Mouse (Mus musculus) adrenal gland, postnatal 36 days (tissue): ENCODE measurements at regions not wholly inside any gene's neighbourhood (a gene's known extent, or its start where the extent isn't known, plus 50 kb on each side); places are given as distances from the start of the nearest gene placed in this dataset.

ENCODE experiments used
- DNase-seq, 2 experiments: peaks; one replicate each; pipeline ENCODE4 v3.0.0; 2021; ENCODE audit warnings: mixed read lengths in 1 of 2

- no peak for DNase-seq
These were observed 163.6 kb downstream of the Bmp7 start for GRCm38 (mm10) chr2:172776485-172776884.

GRCm38 (mm10) chr2:172777774-172778173 lies 162.3 kb downstream of the Bmp7 start:
- no peak for DNase-seq

- no peak for DNase-seq
These were observed 161.0 kb downstream of the Bmp7 start for GRCm38 (mm10) chr2:172779096-172779495.

- no peak for DNase-seq
These were observed 157.4 kb downstream of the Bmp7 start for GRCm38 (mm10) chr2:172782686-172783085.

GRCm38 (mm10) chr2:172786297-172786696 lies 153.8 kb downstream of the Bmp7 start:
- no peak for DNase-seq

GRCm38 (mm10) chr2:172787203-172787944 lies 152.7 kb downstream of the Bmp7 start:
- no peak for DNase-seq

GRCm38 (mm10) chr2:172789260-172789659 lies 150.9 kb downstream of the Bmp7 start:
- no peak for DNase-seq

- no peak for DNase-seq
These were observed 147.6 kb downstream of the Bmp7 start for GRCm38 (mm10) chr2:172792555-172792954.

- DNase-seq: no peak
These were observed 146.1 kb downstream of the Bmp7 start for GRCm38 (mm10) chr2:172793991-172794390.

GRCm38 (mm10) chr2:172794771-172795170 lies 145.3 kb downstream of the Bmp7 start:
- DNase-seq: no peak

- DNase-seq: no peak
These were observed 144.0 kb downstream of the Bmp7 start for GRCm38 (mm10) chr2:172796104-172796503.

GRCm38 (mm10) chr2:172796955-172797354 lies 143.2 kb downstream of the Bmp7 start:
- no peak for DNase-seq

GRCm38 (mm10) chr2:172799951-172800350 lies 140.2 kb downstream of the Bmp7 start:
- DNase-seq: no peak

- no peak for DNase-seq
These were observed 139.3 kb downstream of the Bmp7 start for GRCm38 (mm10) chr2:172800801-172801200.

GRCm38 (mm10) chr2:172801804-172802203 lies 138.3 kb downstream of the Bmp7 start:
- no peak for DNase-seq

GRCm38 (mm10) chr2:172807446-172807845 lies 132.7 kb downstream of the Bmp7 start:
- DNase-seq: no peak

GRCm38 (mm10) chr2:172809306-172809705 lies 130.8 kb downstream of the Bmp7 start:
- DNase-seq: no peak

GRCm38 (mm10) chr2:172813319-172813718 lies 126.8 kb downstream of the Bmp7 start:
- DNase-seq: peak in 1 of 2 experiments; percentile 15

- DNase-seq: no peak
These were observed 126.2 kb downstream of the Bmp7 start for GRCm38 (mm10) chr2:172813906-172814305.

- no peak for DNase-seq
These were observed 125.0 kb downstream of the Bmp7 start for GRCm38 (mm10) chr2:172815146-172815545.

GRCm38 (mm10) chr2:172817058-172817745 lies 122.9 kb downstream of the Bmp7 start:
- no peak for DNase-seq
